Mouse (Mus musculus): ENCODE measurements around the gene Kndc1.

GRCm38 (mm10) chr7:139851098-139851497 is 43.4 kb upstream of the Kndc1 start:
- no peak for TF ChIP-seq POLR2A (IDR thresholded peaks at IDR 0.05; ENCODE audit: borderline replicate concordance, low read depth, low read length)
- no peak for TF ChIP-seq CTCF (IDR thresholded peaks at IDR 0.05; ENCODE audit: low read depth, low read length)

All from bone marrow macrophage, adult 2 months (primary cell).